Mouse (Mus musculus): Measurements from ENCODE around the gene Nos1. TPM values are rescaled to one million over a fixed set of nuclear protein-coding genes. Genes with fewer than 3 reads are reported as not detected.
A peak's percentile ranks its signal among the peaks of the same experiment; 100 is the strongest.

Nos1 gene
- polyA plus RNA-seq, 2 experiments, result under 0.01 TPM; not detected in 1

- no peak; the same call in 1 of the 2 replicates for TF ChIP-seq CTCF (IDR thresholded peaks at IDR 0.05; ENCODE audit: low read depth)
- TF ChIP-seq EP300 (IDR thresholded peaks at IDR 0.05; ENCODE audit: low read depth), result no peak
- no peaks in the 10 kb centered on the region for H3K9me3 ChIP-seq (ENCODE audit: control insufficient read depth, low read length)
- H3K27me3 ChIP-seq (ENCODE audit: control insufficient read depth, insufficient read depth, low read length), result no peaks in the 10 kb centered on the region
- no peak overlapping the region for H3K4me3 ChIP-seq (ENCODE audit: insufficient read depth in 1 of 2, low read depth in 2 of 2, low read length in 2 of 2)
- H3K36me3 ChIP-seq (replicated peaks; ENCODE audit: control insufficient read depth, insufficient read depth, low read depth), result no peaks in the 10 kb centered on the region
- H3K9ac ChIP-seq (replicated peaks), result no peak overlapping the region
- no peak overlapping the region for H3K27ac ChIP-seq
- H3K4me2 ChIP-seq (ENCODE audit: low read depth), result no peak overlapping the region
- 32% methylated on average over 6 of the region's 6 CpGs for WGBS (ENCODE audit: insufficient replicate concordance)
- DNase-seq (ENCODE audit: low read depth in 3 of 3, low spot score in 3 of 3) (no peak), ATAC-seq (ENCODE audit: insufficient read depth) (no peak)
- H3K4me1 ChIP-seq (replicated peaks; ENCODE audit: control insufficient read depth in 2 of 2, insufficient read depth in 2 of 2, low read length in 1 of 2), result no peaks in the 10 kb centered on the region
Measured at GRCm38 (mm10) chr5:117923688-117924087, 142.9 kb downstream of the Nos1 start.

- Histone ChIP-seq H3K4me1 (replicated peaks; ENCODE audit: control insufficient read depth in 2 of 2, insufficient read depth in 2 of 2, low read length in 1 of 2) (no peaks in the 10 kb centered on the region), H3K27ac (no peak overlapping the region), H3K9me3 (ENCODE audit: control insufficient read depth, low read length) (no peaks in the 10 kb centered on the region), H3K36me3 (replicated peaks; ENCODE audit: control insufficient read depth, insufficient read depth, low read depth) (no peaks in the 10 kb centered on the region), H3K4me3 (ENCODE audit: insufficient read depth in 1 of 2, low read depth in 2 of 2, low read length in 2 of 2) (no peak overlapping the region), H3K9ac (replicated peaks) (no peak overlapping the region), H3K27me3 (ENCODE audit: control insufficient read depth, insufficient read depth, low read length) (no peaks in the 10 kb centered on the region), H3K4me2 (ENCODE audit: low read depth) (no peak overlapping the region)
- ATAC-seq (ENCODE audit: insufficient read depth) (no peak), DNase-seq (ENCODE audit: low read depth in 3 of 3, low spot score in 3 of 3) (no peak)
- TF ChIP-seq CTCF (IDR thresholded peaks at IDR 0.05; ENCODE audit: low read depth) (no peak), EP300 (IDR thresholded peaks at IDR 0.05; ENCODE audit: low read depth) (no peak)
- WGBS (ENCODE audit: insufficient replicate concordance), result 66% methylated on average over 2 of the region's 2 CpGs
Measured at GRCm38 (mm10) chr5:117928553-117928952, 147.7 kb downstream of the Nos1 start.

- DNase-seq (ENCODE audit: low read depth in 3 of 3, low spot score in 3 of 3), result no peak
- Histone ChIP-seq H3K4me1 (replicated peaks; ENCODE audit: control insufficient read depth in 2 of 2, insufficient read depth in 2 of 2, low read length in 1 of 2) (no peaks in the 10 kb centered on the region), H3K36me3 (replicated peaks; ENCODE audit: control insufficient read depth, insufficient read depth, low read depth) (no peaks in the 10 kb centered on the region), H3K4me3 (ENCODE audit: insufficient read depth in 1 of 2, low read depth in 2 of 2, low read length in 2 of 2) (no peak overlapping the region), H3K27me3 (ENCODE audit: control insufficient read depth, insufficient read depth, low read length) (no peaks in the 10 kb centered on the region), H3K9me3 (ENCODE audit: control insufficient read depth, low read length) (no peaks in the 10 kb centered on the region), H3K27ac (no peak overlapping the region), H3K4me2 (ENCODE audit: low read depth) (no peak overlapping the region), H3K9ac (replicated peaks) (no peak overlapping the region)
- ATAC-seq (ENCODE audit: insufficient read depth), result no peak
- TF ChIP-seq CTCF (IDR thresholded peaks at IDR 0.05; ENCODE audit: low read depth) (no peak), EP300 (IDR thresholded peaks at IDR 0.05; ENCODE audit: low read depth) (no peak)
- 57% methylated on average over 2 of the region's 2 CpGs for WGBS (ENCODE audit: insufficient replicate concordance)
Measured at GRCm38 (mm10) chr5:117932222-117932621, 151.4 kb downstream of the Nos1 start.

GRCm38 (mm10) chr5:117932862-117933261 is 152.0 kb downstream of the Nos1 start:
- Histone ChIP-seq H3K4me3 (ENCODE audit: insufficient read depth in 1 of 2, low read depth in 2 of 2, low read length in 2 of 2) (no peak overlapping the region), H3K27me3 (ENCODE audit: control insufficient read depth, insufficient read depth, low read length) (no peaks in the 10 kb centered on the region), H3K9me3 (ENCODE audit: control insufficient read depth, low read length) (no peaks in the 10 kb centered on the region), H3K36me3 (replicated peaks; ENCODE audit: control insufficient read depth, insufficient read depth, low read depth) (no peaks in the 10 kb centered on the region), H3K4me1 (replicated peaks; ENCODE audit: control insufficient read depth in 2 of 2, insufficient read depth in 2 of 2, low read length in 1 of 2) (no peaks in the 10 kb centered on the region), H3K4me2 (ENCODE audit: low read depth) (no peak overlapping the region), H3K9ac (replicated peaks) (no peak overlapping the region), H3K27ac (no peak overlapping the region)
- no peak for TF ChIP-seq EP300 (IDR thresholded peaks at IDR 0.05; ENCODE audit: low read depth)
- peak; percentile 81 for TF ChIP-seq CTCF (IDR thresholded peaks at IDR 0.05; ENCODE audit: low read depth)
- 3% methylated on average over 8 of the region's 9 CpGs for WGBS (ENCODE audit: insufficient replicate concordance)
- peak; percentile 30 to 47 (median 36) for DNase-seq (ENCODE audit: low read depth in 3 of 3, low spot score in 3 of 3)
- no peak for ATAC-seq (ENCODE audit: insufficient read depth)

- DNase-seq (ENCODE audit: low read depth in 3 of 3, low spot score in 3 of 3), result no peak
- WGBS (ENCODE audit: insufficient replicate concordance), result 55% methylated on average over 16 of the region's 16 CpGs
- Histone ChIP-seq H3K4me2 (ENCODE audit: low read depth) (no peak overlapping the region), H3K4me3 (ENCODE audit: insufficient read depth in 1 of 2, low read depth in 2 of 2, low read length in 2 of 2) (no peak overlapping the region), H3K27ac (no peak overlapping the region), H3K9ac (replicated peaks) (no peak overlapping the region), H3K4me1 (replicated peaks; ENCODE audit: control insufficient read depth in 2 of 2, insufficient read depth in 2 of 2, low read length in 1 of 2) (no peaks in the 10 kb centered on the region), H3K36me3 (replicated peaks; ENCODE audit: control insufficient read depth, insufficient read depth, low read depth) (no peaks in the 10 kb centered on the region), H3K9me3 (ENCODE audit: control insufficient read depth, low read length) (no peaks in the 10 kb centered on the region), H3K27me3 (ENCODE audit: control insufficient read depth, insufficient read depth, low read length) (no peaks in the 10 kb centered on the region)
- TF ChIP-seq EP300 (IDR thresholded peaks at IDR 0.05; ENCODE audit: low read depth), result no peak
- no peak for TF ChIP-seq CTCF (IDR thresholded peaks at IDR 0.05; ENCODE audit: low read depth)
- no peak for ATAC-seq (ENCODE audit: insufficient read depth)
Measured at GRCm38 (mm10) chr5:117936346-117936745, 155.5 kb downstream of the Nos1 start.
